Mouse (Mus musculus): ENCODE data around the gene Hist1h2ab. TPM values are rescaled to one million over a fixed set of nuclear protein-coding genes. Genes with fewer than 3 reads are reported as not detected.
"Not testable (repeated sequence)": the region's sequence is repeated elsewhere in the genome, so short reads cannot be mapped to it uniquely, and the experiment has no call there.

Gene Hist1h2ab
- polyA plus RNA-seq, 1 experiment from 2014 or later = 53.0 TPM

GRCm38 (mm10) chr13:23739069-23739921 is 11.6 kb upstream of the Hist1h2ab start:
- ATAC-seq (ENCODE audit: low FRiP score, low read depth) = peak; percentile 80
- peaks cover 25% of the 10 kb centered on the region for H3K4me1 ChIP-seq

GRCm38 (mm10) chr13:23739922-23740252 is 11.0 kb upstream of the Hist1h2ab start:
- Histone ChIP-seq H3K27me3 (no peaks in the 10 kb centered on the region), H3K4me1 (peaks cover 28% of the 10 kb centered on the region), H3K4me3 (peak overlapping the region; percentile 55), H3K36me3 (no peaks in the 10 kb centered on the region), H3K4me2 (replicated peaks) (peak overlapping the region; percentile 95), H3K9ac (replicated peaks) (peak overlapping the region; percentile 69), H3K27ac (replicated peaks) (peak overlapping the region; percentile 95), H3K9me3 (no peaks in the 10 kb centered on the region)
- 2% methylated on average over 14 of the region's 14 CpGs for WGBS
- ATAC-seq (ENCODE audit: low FRiP score, low read depth) = no peak

More at GRCm38 (mm10) chr13:23739069-23739921, 11.6 kb upstream of the Hist1h2ab start:
- peak overlapping the region; percentile 55 for H3K4me3 ChIP-seq
- under 1% methylated on average over 39 of the region's 39 CpGs for WGBS
- H3K27me3 ChIP-seq = no peaks in the 10 kb centered on the region
- no peaks in the 10 kb centered on the region for H3K9me3 ChIP-seq
- peak overlapping the region; percentile 95 for H3K4me2 ChIP-seq (replicated peaks)
- H3K9ac ChIP-seq (replicated peaks) = peak overlapping the region; percentile 69
- peak overlapping the region; percentile 95 for H3K27ac ChIP-seq (replicated peaks)
- H3K36me3 ChIP-seq = no peaks in the 10 kb centered on the region

- Histone ChIP-seq H3K9ac (replicated peaks) (peak overlapping the region; percentile 69), H3K27ac (replicated peaks) (peak overlapping the region; percentile 95), H3K4me3 (peak overlapping the region; percentile 55), H3K27me3 (no peaks in the 10 kb centered on the region), H3K9me3 (no peaks in the 10 kb centered on the region), H3K4me1 (peaks cover 28% of the 10 kb centered on the region), H3K4me2 (replicated peaks) (peak overlapping the region; percentile 95), H3K36me3 (no peaks in the 10 kb centered on the region)
- 33% methylated on average over 13 of the region's 13 CpGs for WGBS
- no peak for ATAC-seq (ENCODE audit: low FRiP score, low read depth)
Observed at GRCm38 (mm10) chr13:23740256-23740840, 10.6 kb upstream of the Hist1h2ab start.

GRCm38 (mm10) chr13:23740910-23741309 is 10.0 kb upstream of the Hist1h2ab start:
- no peak for ATAC-seq (ENCODE audit: low FRiP score, low read depth)
- H3K27ac ChIP-seq (replicated peaks) = peak overlapping the region; percentile 95; the same call in 1 of the 2 replicates
- H3K9ac ChIP-seq (replicated peaks) = no peak overlapping the region
- WGBS = 63% methylated on average over 5 of the region's 5 CpGs
- no peaks in the 10 kb centered on the region for H3K9me3 ChIP-seq
- peak overlapping the region; percentile 95 for H3K4me2 ChIP-seq (replicated peaks)
- no peaks in the 10 kb centered on the region for H3K36me3 ChIP-seq
- no peaks in the 10 kb centered on the region for H3K27me3 ChIP-seq
- H3K4me1 ChIP-seq = peaks cover 31% of the 10 kb centered on the region
- H3K4me3 ChIP-seq = no peak overlapping the region

- no peak for ATAC-seq (ENCODE audit: low FRiP score, low read depth)
- Histone ChIP-seq H3K9ac (replicated peaks) (no peak overlapping the region), H3K4me3 (no peak overlapping the region)
Observed at GRCm38 (mm10) chr13:23742007-23742406, 8.9 kb upstream of the Hist1h2ab start.

GRCm38 (mm10) chr13:23743215-23743614 is 7.7 kb upstream of the Hist1h2ab start:
- Histone ChIP-seq H3K27ac (replicated peaks) (no peak overlapping the region), H3K9me3 (no peaks in the 10 kb centered on the region), H3K4me1 (peaks cover 38% of the 10 kb centered on the region), H3K9ac (replicated peaks) (no peak overlapping the region), H3K27me3 (no peaks in the 10 kb centered on the region), H3K4me2 (replicated peaks) (no peak overlapping the region), H3K36me3 (no peaks in the 10 kb centered on the region), H3K4me3 (no peak overlapping the region)
- no peak for ATAC-seq (ENCODE audit: low FRiP score, low read depth)
- WGBS = 85% methylated on average over 5 of the region's 5 CpGs

More at GRCm38 (mm10) chr13:23742007-23742406, 8.9 kb upstream of the Hist1h2ab start:
- Histone ChIP-seq H3K27ac (replicated peaks) (no peak overlapping the region), H3K4me1 (peaks cover 33% of the 10 kb centered on the region), H3K4me2 (replicated peaks) (no peak overlapping the region), H3K36me3 (no peaks in the 10 kb centered on the region), H3K9me3 (no peaks in the 10 kb centered on the region), H3K27me3 (no peaks in the 10 kb centered on the region)

- H3K9me3 ChIP-seq = no peaks in the 10 kb centered on the region
- H3K27me3 ChIP-seq = no peaks in the 10 kb centered on the region
- 39% methylated on average over 4 of the region's 4 CpGs for WGBS
- peak overlapping the region; percentile 46; the same call in 1 of the 2 replicates for H3K9ac ChIP-seq (replicated peaks)
- H3K4me2 ChIP-seq (replicated peaks) = peak overlapping the region; percentile 67
- no peaks in the 10 kb centered on the region for H3K36me3 ChIP-seq
- peak overlapping the region; percentile 47; the same call in 1 of the 2 replicates for H3K4me3 ChIP-seq
- peaks cover 40% of the 10 kb centered on the region for H3K4me1 ChIP-seq
- H3K27ac ChIP-seq (replicated peaks) = peak overlapping the region; percentile 77
- ATAC-seq (ENCODE audit: low FRiP score, low read depth) = no peak
Observed at GRCm38 (mm10) chr13:23743963-23744362, 7.0 kb upstream of the Hist1h2ab start.

- H3K36me3 ChIP-seq = no peaks in the 10 kb centered on the region
- H3K4me1 ChIP-seq = peaks cover 33% of the 10 kb centered on the region
- H3K4me3 ChIP-seq = peak overlapping the region; percentile 47
- WGBS = under 1% methylated on average over 18 of the region's 36 CpGs
- H3K4me2 ChIP-seq (replicated peaks) = peak overlapping the region; percentile 67
- H3K27ac ChIP-seq (replicated peaks) = peak overlapping the region; percentile 77
- no peaks in the 10 kb centered on the region for H3K9me3 ChIP-seq
- no peaks in the 10 kb centered on the region for H3K27me3 ChIP-seq
- peak overlapping the region; percentile 46 for H3K9ac ChIP-seq (replicated peaks)
- ATAC-seq (ENCODE audit: low FRiP score, low read depth) = no peak
Observed at GRCm38 (mm10) chr13:23744421-23745380, 6.2 kb upstream of the Hist1h2ab start.

- Histone ChIP-seq H3K9me3 (no peaks in the 10 kb centered on the region), H3K4me3 (peak within 1 kb of the TSS; percentile 47), H3K27me3 (no peaks in the 10 kb centered on the region), H3K27ac (replicated peaks) (peak within 1 kb of the TSS; percentile 98), H3K4me1 (peaks cover 25% of the 10 kb centered on the region), H3K9ac (replicated peaks) (peak within 1 kb of the TSS; percentile 62), H3K4me2 (replicated peaks) (peak within 1 kb of the TSS; percentile 67), H3K36me3 (no peaks in the 10 kb centered on the region)
- under 1% methylated on average over 26 of the region's 28 CpGs for WGBS
- ATAC-seq (ENCODE audit: low FRiP score, low read depth) = peak; percentile 72
Observed at GRCm38 (mm10) chr13:23745381-23746161, 5.4 kb upstream of the Hist1h2ab start, which contains the start of gene Hist1h3c. Gene Hist1h3c, minus strand, starts transcription at chr13:23745602.

GRCm38 (mm10) chr13:23746201-23747080 is 4.5 kb upstream of the Hist1h2ab start, which contains the start of gene Hist1h2bb:
Gene Hist1h2bb, plus strand, starts transcription at chr13:23746734.
- Histone ChIP-seq H3K9ac (replicated peaks) (peak within 1 kb of the TSS; percentile 62), H3K4me1 (peaks cover 21% of the 10 kb centered on the region), H3K27ac (replicated peaks) (peak within 1 kb of the TSS; percentile 98), H3K4me3 (peak within 1 kb of the TSS; percentile 47), H3K4me2 (replicated peaks) (peak within 1 kb of the TSS; percentile 67)
- WGBS = under 1% methylated on average over 45 of the region's 58 CpGs
- not testable (repeated sequence) for H3K27me3 ChIP-seq, H3K36me3 ChIP-seq, H3K9me3 ChIP-seq
- ATAC-seq (ENCODE audit: low FRiP score, low read depth) = peak; percentile 92

Measured in midbrain, embryonic 12.5 days (tissue).